Mouse (Mus musculus) ES-E14 (cell line): ENCODE results near the gene Jade2. TPM values are rescaled to one million over a fixed set of nuclear protein-coding genes. Genes with fewer than 3 reads are reported as not detected.

ENCODE experiments used
- DNase-seq: peaks from one replicate; pipeline ENCODE4 v3.0.0-alpha.2; 2013; ENCODE audit warnings: low read depth, low spot score
- H3K27ac ChIP-seq: 2 replicates; pipeline ENCODE4 v1.5.1; 2012; ENCODE audit warnings: low read depth, mild to moderate bottlenecking, low read length, moderate library complexity, mixed read lengths; ENCODE audit not compliant: poor library complexity, insufficient read depth, severe bottlenecking
- H3K36me3 ChIP-seq: 2 replicates; pipeline ENCODE4 v1.6.1; 2012; ENCODE audit warnings: mild to moderate bottlenecking, low read length, moderate library complexity, mixed read lengths; ENCODE audit not compliant: control insufficient read depth, poor library complexity, insufficient read depth, severe bottlenecking
- H3K4me1 ChIP-seq, 2 experiments: fragments of 150-350 bp in 1 of 2; sonication (generic) in 1 of 2; 2 replicates each; pipeline ENCODE4 v1.6.1; 2012; ENCODE audit warnings: low read length in 2 of 2, mild to moderate bottlenecking in 1 of 2, mixed read lengths in 1 of 2; ENCODE audit not compliant: control insufficient read depth in 2 of 2, insufficient read depth in 2 of 2, poor library complexity in 1 of 2
- H3K4me3 ChIP-seq, 2 experiments: fragments of 150-350 bp in 1 of 2; sonication (generic) in 1 of 2; 2 replicates each; pipeline ENCODE4 v1.5.1; 2012; ENCODE audit warnings: low read length in 2 of 2, low read depth in 1 of 2, mild to moderate bottlenecking in 1 of 2, mixed read lengths in 1 of 2; ENCODE audit not compliant: insufficient read depth in 1 of 2, poor library complexity in 1 of 2, severe bottlenecking in 1 of 2
- H3K9ac ChIP-seq: 2 replicates; pipeline ENCODE4 v1.6.1; 2012; ENCODE audit warnings: low read depth, mild to moderate bottlenecking, low read length, mixed read lengths; ENCODE audit not compliant: poor library complexity, insufficient read depth, severe bottlenecking
- H3K9me3 ChIP-seq: fragments of 150-350 bp; sonication (generic); 2 replicates; pipeline ENCODE4 v1.6.1; 2012; ENCODE audit warnings: low read depth, mild to moderate bottlenecking, low read length; ENCODE audit not compliant: control insufficient read depth, insufficient read depth
- CHD2 ChIP-seq: IDR thresholded peaks from 2 replicates; pipeline ENCODE4 v1.6.1; 2014; ENCODE audit warnings: mild to moderate bottlenecking, low read depth, low read length, inconsistent platforms
- HCFC1 ChIP-seq: IDR thresholded peaks from 2 replicates; pipeline ENCODE4 v1.6.1; 2012; ENCODE audit warnings: low read length, inconsistent platforms, borderline replicate concordance; ENCODE audit not compliant: insufficient read depth
- MAFK ChIP-seq: IDR thresholded peaks from 2 replicates; pipeline ENCODE4 v1.6.1; 2014; ENCODE audit warnings: mild to moderate bottlenecking, low read depth, low read length, inconsistent platforms; ENCODE audit not compliant: insufficient read depth
- ZC3H11A ChIP-seq: IDR thresholded peaks from 2 replicates; pipeline ENCODE4 v1.6.1; 2012; ENCODE audit warnings: low read depth, mild to moderate bottlenecking, inconsistent platforms, low read length, borderline replicate concordance
- ZNF384 ChIP-seq: IDR thresholded peaks from 2 replicates; pipeline ENCODE4 v1.6.1; 2012; ENCODE audit warnings: low read depth, low read length, inconsistent platforms
- in situ Hi-C, 2 experiments: fragments of 600-800 bp; cut with MboI; formaldehyde crosslinking; loops; one replicate each; pipeline ENCODE4 v1.15.1; 2025; ENCODE audit warnings: low sequenced_read_pairs in 2 of 2, inconsistent platforms in 1 of 2; ENCODE audit not compliant: unreplicated experiment in 2 of 2
- total RNA-seq: library from RNA; depleted of rRNA; stranded (reverse); fragments of 300-350 nt; gene quantifications from 2 replicates; pipeline ENCODE4 v1.2.3, GENCODE M21; 2012

Jade2 gene
- total RNA-seq, 1 experiment: 11.8 TPM

DNA sequence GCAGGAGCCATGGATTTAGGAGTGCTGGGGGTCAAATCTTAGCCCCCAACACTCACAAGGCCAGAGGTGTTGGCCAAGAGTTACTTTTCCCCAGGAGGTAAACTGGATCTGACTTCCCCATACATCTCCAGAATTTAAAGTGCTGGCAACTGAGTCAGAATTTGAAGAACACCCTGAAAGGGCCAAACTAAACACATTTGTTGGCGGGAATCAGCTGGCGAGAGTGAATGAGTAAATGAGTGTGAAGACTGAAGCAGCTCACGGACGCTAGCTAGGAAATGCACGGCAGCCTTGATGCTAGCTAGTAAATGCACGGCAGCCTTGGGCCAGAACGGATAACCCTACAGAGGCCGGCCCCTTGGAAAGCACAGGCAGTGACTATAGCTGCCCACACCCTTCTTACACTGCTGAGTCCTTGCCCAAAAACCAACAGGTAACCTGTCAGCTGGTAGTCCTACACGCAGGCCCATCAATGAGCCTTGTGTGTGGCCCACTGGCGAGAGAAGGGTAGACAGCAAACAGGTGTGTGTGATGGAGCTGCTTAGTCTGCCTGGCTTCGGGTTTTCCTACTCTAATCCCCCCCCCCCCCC, 6.6 kb downstream of the Jade2 start:
- Histone ChIP-seq H3K36me3 (peaks cover 16% of the 10 kb centered on the region; the same call in 1 of the 2 replicates), H3K9ac (no peak overlapping the region), H3K4me3 (no peak overlapping the region), H3K4me1 (peaks cover 1 to 7% of the 10 kb centered on the region in 2 experiments; a peak in 2 of 4 replicates), H3K9me3 (no peaks in the 10 kb centered on the region), H3K27ac (no peak overlapping the region)
- DNase-seq: no peak
- TF ChIP-seq ZC3H11A (no peak), CHD2 (no peak), HCFC1 (no peak), ZNF384 (no peak), MAFK (no peak)
- in situ Hi-C loops: no loop called here

DNA sequence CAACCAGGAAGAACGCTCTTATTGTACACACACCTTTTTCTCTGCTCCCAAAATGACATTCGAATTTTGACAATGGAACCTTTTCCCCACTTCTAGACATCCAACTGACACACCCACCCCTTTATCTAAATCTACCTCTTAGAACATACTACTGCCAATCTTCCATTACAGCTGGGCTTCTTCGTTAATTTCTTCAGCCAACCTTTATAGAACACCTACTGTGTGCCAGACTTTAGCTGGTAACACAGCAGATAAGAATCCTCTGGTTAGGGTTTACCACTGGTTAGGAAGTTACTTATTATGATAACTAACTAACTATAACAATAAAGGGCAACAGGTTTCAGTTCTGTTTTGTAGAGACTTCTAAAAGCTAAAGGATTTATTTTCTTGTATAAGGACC, 9.1 kb downstream of the Jade2 start:
- Histone ChIP-seq H3K4me3 (no peak overlapping the region), H3K4me1 (peaks cover 0 to 8% of the 10 kb centered on the region in 2 experiments; a peak in 1 of 4 replicates), H3K9ac (no peak overlapping the region), H3K36me3 (peaks cover 22% of the 10 kb centered on the region; the same call in 1 of the 2 replicates), H3K27ac (no peak overlapping the region), H3K9me3 (no peaks in the 10 kb centered on the region)
- DNase-seq: no peak
- no peak for TF ChIP-seq ZNF384
- TF ChIP-seq MAFK: no peak
- in situ Hi-C loops: no loop called here

- TF ChIP-seq HCFC1 (no peak), ZNF384 (no peak), MAFK (no peak), ZC3H11A (no peak), CHD2 (no peak)
- Histone ChIP-seq H3K36me3 (peaks cover 24% of the 10 kb centered on the region; the same call in 1 of the 2 replicates), H3K9ac (no peak overlapping the region), H3K4me3 (no peak overlapping the region), H3K9me3 (no peaks in the 10 kb centered on the region), H3K4me1 (peaks cover 0 to 8% of the 10 kb centered on the region in 2 experiments; a peak in 1 of 4 replicates), H3K27ac (no peak overlapping the region)
- DNase-seq: no peak
- in situ Hi-C loops: no loop called here
Measured at GRCm38 (mm10) chr11:51847902-51848301, 9.6 kb downstream of the Jade2 start.

- peaks cover 0 to 12% of the 10 kb centered on the region in 2 experiments; a peak in 2 of 4 replicates for H3K4me1 ChIP-seq
- DNase-seq: no peak
- in situ Hi-C loops: no loop called here
Measured at GRCm38 (mm10) chr11:51845981-51846883, 11.2 kb downstream of the Jade2 start.

More at GRCm38 (mm10) chr11:51845981-51846883, 11.2 kb downstream of the Jade2 start:
- no peak overlapping the region for H3K27ac ChIP-seq
- TF ChIP-seq ZNF384: no peak
- peaks cover 29% of the 10 kb centered on the region; the same call in 1 of the 2 replicates for H3K36me3 ChIP-seq
- no peak overlapping the region for H3K4me3 ChIP-seq
- H3K9me3 ChIP-seq: no peaks in the 10 kb centered on the region
- no peak overlapping the region for H3K9ac ChIP-seq
